Mouse (Mus musculus) right cerebral cortex, adult 2 months (tissue): ENCODE measurements around the gene Mettl17.
A peak's percentile ranks its signal among the peaks of the same experiment; 100 is the strongest.

Source experiments
- DNase-seq, 2 experiments: peaks; one replicate each; pipeline ENCODE4 v3.0.0; 2021 to 2022; ENCODE audit warnings: low spot score in 2 of 2

Gene Mettl17

GRCm38 (mm10) chr14:51929309-51929943 lies 44.8 kb downstream of the Mettl17 start:
- peak; percentile 55 to 66 for DNase-seq

GRCm38 (mm10) chr14:51929968-51930367 lies 45.3 kb downstream of the Mettl17 start:
- no peak for DNase-seq

- peak; percentile 70 to 73 for DNase-seq
Measured at GRCm38 (mm10) chr14:51930824-51931223, 46.2 kb downstream of the Mettl17 start.

- DNase-seq, result no peak
Measured at GRCm38 (mm10) chr14:51932092-51933020, 47.7 kb downstream of the Mettl17 start.

GRCm38 (mm10) chr14:51939005-51939404 lies 54.4 kb downstream of the Mettl17 start:
- no peak for DNase-seq

GRCm38 (mm10) chr14:51940944-51941560 lies 56.4 kb downstream of the Mettl17 start:
- DNase-seq, result no peak

- no peak for DNase-seq
Measured at GRCm38 (mm10) chr14:51941577-51941976, 56.9 kb downstream of the Mettl17 start.

- DNase-seq, result no peak
Measured at GRCm38 (mm10) chr14:51942236-51942635, 57.6 kb downstream of the Mettl17 start.
